Mouse (Mus musculus) kidney, postnatal 25 days (tissue): ENCODE data around the gene Megf11.

Source experiments
- DNase-seq, 2 experiments: peaks; one replicate each; pipeline ENCODE4 v3.0.0; 2021; ENCODE audit warnings: mixed read lengths in 2 of 2

Megf11 gene

GRCm38 (mm10) chr9:64395238-64395920 is 10.0 kb downstream of the Megf11 start:
- DNase-seq = no peak

- peak in 1 of 2 experiments; percentile 53 for DNase-seq
Observed at GRCm38 (mm10) chr9:64397108-64397507, 11.7 kb downstream of the Megf11 start.

GRCm38 (mm10) chr9:64399121-64399520 is 13.7 kb downstream of the Megf11 start:
- no peak for DNase-seq

GRCm38 (mm10) chr9:64402141-64402540 is 16.7 kb downstream of the Megf11 start:
- DNase-seq = no peak

- DNase-seq = peak; percentile 50 to 62
Observed at GRCm38 (mm10) chr9:64406841-64407240, 21.4 kb downstream of the Megf11 start.

- DNase-seq = no peak
Observed at GRCm38 (mm10) chr9:64407390-64407970, 22.1 kb downstream of the Megf11 start.

- peak in 1 of 2 experiments; percentile 5 for DNase-seq
Observed at GRCm38 (mm10) chr9:64408821-64409220, 23.4 kb downstream of the Megf11 start.

GRCm38 (mm10) chr9:64420471-64420870 is 35.0 kb downstream of the Megf11 start:
- no peak for DNase-seq

GRCm38 (mm10) chr9:64421986-64422616 is 36.7 kb downstream of the Megf11 start:
- DNase-seq = no peak

- DNase-seq = no peak
Observed at GRCm38 (mm10) chr9:64423912-64424311, 38.5 kb downstream of the Megf11 start.

- no peak for DNase-seq
Observed at GRCm38 (mm10) chr9:64436121-64436520, 50.7 kb downstream of the Megf11 start.

- no peak for DNase-seq
Observed at GRCm38 (mm10) chr9:64440101-64440500, 54.7 kb downstream of the Megf11 start.

- DNase-seq = no peak
Observed at GRCm38 (mm10) chr9:64445981-64446380, 60.6 kb downstream of the Megf11 start.

GRCm38 (mm10) chr9:64447070-64447469 is 61.6 kb downstream of the Megf11 start:
- DNase-seq = no peak

GRCm38 (mm10) chr9:64447522-64447921 is 62.1 kb downstream of the Megf11 start:
- DNase-seq = peak; percentile 71 to 76

- no peak for DNase-seq
Observed at GRCm38 (mm10) chr9:64452769-64453168, 67.3 kb downstream of the Megf11 start.

GRCm38 (mm10) chr9:64454196-64454595 is 68.8 kb downstream of the Megf11 start:
- peak in 1 of 2 experiments; percentile 62 for DNase-seq

GRCm38 (mm10) chr9:64455910-64456309 is 70.5 kb downstream of the Megf11 start:
- DNase-seq = no peak

GRCm38 (mm10) chr9:64457596-64457995 is 72.2 kb downstream of the Megf11 start:
- DNase-seq = peak; percentile 29 to 63

- no peak for DNase-seq
Observed at GRCm38 (mm10) chr9:64461568-64462308, 76.3 kb downstream of the Megf11 start.

GRCm38 (mm10) chr9:64462870-64463269 is 77.4 kb downstream of the Megf11 start:
- peak; percentile 38 to 63 for DNase-seq

GRCm38 (mm10) chr9:64466090-64466489 is 80.7 kb downstream of the Megf11 start:
- peak; percentile 64 to 73 for DNase-seq

- no peak for DNase-seq
Observed at GRCm38 (mm10) chr9:64466564-64466963, 81.1 kb downstream of the Megf11 start.
